Mouse (Mus musculus) G1E (cell line): ENCODE measurements around the gene Wdfy3. TPM values are rescaled to one million over a fixed set of nuclear protein-coding genes. Genes with fewer than 3 reads are reported as not detected.

Experiments
- ATAC-seq: 2 replicates; pipeline ENCODE4 v1.8.0; 2016; ENCODE audit warnings: mild to moderate bottlenecking; ENCODE audit not compliant: insufficient number of reproducible peaks, poor library complexity, low FRiP score, severe bottlenecking; ENCODE audit errors: extremely low read depth
- DNase-seq: peaks from one replicate; pipeline ENCODE4 v3.0.0; 2012; ENCODE audit warnings: low spot score
- H3K27me3 ChIP-seq: 2 replicates; pipeline ENCODE4 v1.6.1; 2012; ENCODE audit warnings: mild to moderate bottlenecking, low read length, inconsistent platforms; ENCODE audit not compliant: insufficient read depth
- H3K36me3 ChIP-seq: replicated peaks from 2 replicates; pipeline ENCODE3; 2012; ENCODE audit warnings: mild to moderate bottlenecking, inconsistent platforms
- H3K4me1 ChIP-seq: 2 replicates; pipeline ENCODE4 v1.6.1; 2012; ENCODE audit warnings: low read depth, low read length, inconsistent platforms, mixed read lengths; ENCODE audit not compliant: insufficient read depth
- H3K4me3 ChIP-seq: 2 replicates; pipeline ENCODE4 v1.5.1; 2012; ENCODE audit warnings: low read depth, mild to moderate bottlenecking, inconsistent platforms, low read length, moderate library complexity, mixed read lengths
- H3K9me3 ChIP-seq: replicated peaks from 2 replicates; pipeline ENCODE4 v1.6.1; 2012; ENCODE audit warnings: inconsistent platforms
- CTCF ChIP-seq: IDR thresholded peaks from 2 replicates; pipeline ENCODE4 v1.5.1; 2012; ENCODE audit warnings: low read depth, low read length, inconsistent platforms, mixed read lengths
- GATA1 ChIP-seq: IDR thresholded peaks from 2 replicates; pipeline ENCODE4 v1.6.1; 2012; ENCODE audit warnings: borderline replicate concordance, low read length, inconsistent platforms, mixed read lengths
- GATA2 ChIP-seq: IDR thresholded peaks from 2 replicates; pipeline ENCODE4 v1.6.1; 2012; ENCODE audit warnings: low read depth, low read length, inconsistent platforms, borderline replicate concordance
- POLR2AphosphoS5 ChIP-seq: IDR thresholded peaks from 2 replicates; pipeline ENCODE4 v1.6.1; 2012; ENCODE audit warnings: low read depth, low read length, inconsistent platforms; ENCODE audit not compliant: insufficient replicate concordance
- TAL1 ChIP-seq: conservative IDR thresholded peaks from 2 replicates; pipeline ENCODE4 v1.6.1; 2012; ENCODE audit warnings: low read depth, low read length, inconsistent platforms, mixed read lengths
- polyA plus RNA-seq: library from polyadenylated mRNA; stranded (reverse); fragments of >175 nt; gene quantifications from 2 replicates; pipeline ENCODE4 v1.2.3, GENCODE M21; 2012
- total RNA-seq, 2 experiments: library from RNA; stranded (forward) in 1 of 2; stranded (reverse) in 1 of 2; fragments of 200-1000 nt in 1 of 2; fragments of >200 nt in 1 of 2; fragmentation: Nextera tagmentation in 1 of 2; gene quantifications; 2 replicates each; pipeline ENCODE4 v1.2.3; 2014 to 2017

Wdfy3 gene
- total and polyA plus RNA-seq, 3 experiments, result 0.05 TPM; not detected in 2

GRCm38 (mm10) chr5:101821052-101821451 lies 248.7 kb downstream of the Wdfy3 start:
- no peaks in the 10 kb centered on the region for H3K36me3 ChIP-seq
- no peak overlapping the region for H3K4me3 ChIP-seq
- TF ChIP-seq TAL1 (no peak), POLR2AphosphoS5 (no peak), GATA1 (no peak), CTCF (no peak)
- ATAC-seq, result no peak
- no peak for DNase-seq
- peaks cover 84% of the 10 kb centered on the region for H3K9me3 ChIP-seq
- no peaks in the 10 kb centered on the region for H3K4me1 ChIP-seq
- H3K27me3 ChIP-seq, result no peaks in the 10 kb centered on the region

- Histone ChIP-seq H3K27me3 (no peaks in the 10 kb centered on the region), H3K9me3 (peaks cover 83% of the 10 kb centered on the region), H3K4me3 (no peak overlapping the region), H3K4me1 (no peaks in the 10 kb centered on the region), H3K36me3 (no peaks in the 10 kb centered on the region)
- TF ChIP-seq TAL1 (no peak), GATA2 (no peak), GATA1 (no peak), POLR2AphosphoS5 (no peak), CTCF (no peak)
- ATAC-seq, result no peak
- no peak for DNase-seq
Measured at GRCm38 (mm10) chr5:101819844-101820243, 249.9 kb downstream of the Wdfy3 start.

DNA sequence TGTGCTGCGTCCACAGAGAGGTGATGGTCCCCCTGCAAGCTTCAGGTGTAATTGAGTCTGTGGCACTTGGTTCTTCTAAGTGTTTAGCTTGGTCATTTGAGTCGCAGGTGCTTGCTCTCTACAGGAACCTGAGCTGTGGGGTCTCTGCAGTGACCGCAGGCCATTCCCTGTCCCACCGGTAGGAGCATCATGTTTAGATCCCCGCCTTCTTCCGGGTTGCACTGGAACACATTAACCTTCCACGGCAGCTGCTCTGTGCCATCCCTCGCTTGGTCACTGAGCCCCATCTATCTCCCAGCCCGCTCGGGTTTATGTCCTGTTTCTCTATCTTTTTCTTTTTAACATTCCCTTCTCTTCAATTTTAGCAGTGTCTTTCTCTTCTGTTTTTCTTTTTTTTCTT lies 250.5 kb downstream of the Wdfy3 start:
- Histone ChIP-seq H3K4me3 (no peak overlapping the region), H3K36me3 (no peaks in the 10 kb centered on the region), H3K27me3 (no peaks in the 10 kb centered on the region), H3K9me3 (peaks cover 83% of the 10 kb centered on the region), H3K4me1 (no peaks in the 10 kb centered on the region)
- DNase-seq (no peak), ATAC-seq (no peak)
- TF ChIP-seq GATA1, result no peak
- no peak for TF ChIP-seq CTCF
- TF ChIP-seq TAL1, result no peak
- no peak for TF ChIP-seq GATA2
- TF ChIP-seq POLR2AphosphoS5, result no peak

GRCm38 (mm10) chr5:101816822-101817221 lies 252.9 kb downstream of the Wdfy3 start:
- DNase-seq (no peak), ATAC-seq (no peak)
- H3K4me1 ChIP-seq, result no peaks in the 10 kb centered on the region
- H3K36me3 ChIP-seq, result no peaks in the 10 kb centered on the region
- H3K27me3 ChIP-seq, result no peaks in the 10 kb centered on the region
- no peak overlapping the region for H3K4me3 ChIP-seq
- H3K9me3 ChIP-seq, result peaks cover 74% of the 10 kb centered on the region
- TF ChIP-seq TAL1 (no peak), POLR2AphosphoS5 (no peak), CTCF (no peak), GATA1 (no peak), GATA2 (no peak)

- no peaks in the 10 kb centered on the region for H3K27me3 ChIP-seq
- TF ChIP-seq CTCF, result no peak
- H3K4me3 ChIP-seq, result no peak overlapping the region
- peaks cover 61% of the 10 kb centered on the region for H3K9me3 ChIP-seq
- ATAC-seq (no peak), DNase-seq (no peak)
- H3K4me1 ChIP-seq, result no peaks in the 10 kb centered on the region
- no peaks in the 10 kb centered on the region for H3K36me3 ChIP-seq
Measured at GRCm38 (mm10) chr5:101811296-101812169, 258.2 kb downstream of the Wdfy3 start.

GRCm38 (mm10) chr5:101802358-101803022 lies 267.2 kb downstream of the Wdfy3 start:
- no peak for DNase-seq
- Histone ChIP-seq H3K27me3 (no peaks in the 10 kb centered on the region), H3K9me3 (peaks cover 71% of the 10 kb centered on the region), H3K36me3 (no peaks in the 10 kb centered on the region), H3K4me1 (no peaks in the 10 kb centered on the region), H3K4me3 (no peak overlapping the region)
- TF ChIP-seq CTCF (no peak), GATA1 (no peak), GATA2 (no peak), POLR2AphosphoS5 (no peak), TAL1 (no peak)
- no peak for ATAC-seq
